Mouse (Mus musculus) retina, postnatal 7 days (tissue): ENCODE measurements at regions not wholly inside any gene's neighbourhood (a gene's known extent, or its start where the extent isn't known, plus 50 kb on each side); places are given as distances from the start of the nearest gene placed in this dataset.

ENCODE experiments used
- DNase-seq: peaks from one replicate; pipeline ENCODE4 v3.0.0-alpha.2; 2012; ENCODE audit warnings: low read depth, low spot score

DNA sequence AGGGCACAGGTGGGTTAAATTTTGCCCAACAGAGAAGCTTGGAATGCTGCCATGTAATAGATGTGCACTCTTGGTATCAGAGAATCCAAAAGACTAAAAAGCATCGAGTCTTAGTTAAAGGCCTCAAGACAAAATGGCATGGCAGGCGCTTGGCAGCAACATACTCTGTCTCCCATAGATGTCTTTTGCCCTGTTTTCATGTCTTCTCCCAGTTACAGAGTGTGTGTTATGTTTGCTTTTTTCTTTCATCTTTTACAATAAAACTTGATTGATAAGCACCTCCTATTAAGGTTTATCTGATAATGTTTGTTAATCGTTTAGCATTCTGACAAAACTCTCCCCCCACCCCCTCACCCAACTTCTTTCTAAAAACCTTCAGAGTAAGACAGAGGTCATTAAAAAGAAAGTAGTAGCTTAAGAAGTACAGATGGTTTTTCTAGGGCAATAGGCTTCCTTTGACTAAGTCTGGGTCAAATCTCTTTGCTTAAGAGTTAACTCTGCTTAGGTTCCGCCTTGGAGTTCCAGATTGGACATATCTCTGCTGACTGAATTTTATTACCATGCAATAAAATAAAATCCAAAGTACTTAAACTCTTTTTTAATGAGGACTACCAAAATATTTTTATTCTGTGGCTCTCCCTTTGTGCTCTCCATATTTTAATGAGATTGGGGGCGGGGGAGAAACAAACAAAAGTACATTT is 252.9 kb upstream of the Zeb2 start:
- DNase-seq, result no peak

DNA sequence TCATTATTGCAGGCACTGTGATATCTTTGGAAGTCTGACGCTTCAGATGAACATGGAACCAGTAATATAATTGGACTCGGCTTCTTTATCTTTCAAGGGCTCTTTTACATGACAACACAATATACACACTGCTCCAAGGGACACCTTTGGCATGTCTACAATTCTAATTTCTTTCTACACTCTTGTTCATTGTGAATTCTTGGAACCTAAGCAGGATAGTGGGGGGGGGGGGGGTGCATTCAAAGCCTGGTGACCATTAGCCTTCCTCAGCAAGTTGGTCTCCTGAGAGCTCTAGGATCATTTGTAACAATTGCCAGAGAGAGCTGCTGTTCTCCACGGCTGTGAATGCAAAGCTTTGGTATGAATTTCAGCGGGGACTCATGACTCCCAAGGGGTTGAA is 252.2 kb upstream of the Zeb2 start:
- no peak for DNase-seq

DNA sequence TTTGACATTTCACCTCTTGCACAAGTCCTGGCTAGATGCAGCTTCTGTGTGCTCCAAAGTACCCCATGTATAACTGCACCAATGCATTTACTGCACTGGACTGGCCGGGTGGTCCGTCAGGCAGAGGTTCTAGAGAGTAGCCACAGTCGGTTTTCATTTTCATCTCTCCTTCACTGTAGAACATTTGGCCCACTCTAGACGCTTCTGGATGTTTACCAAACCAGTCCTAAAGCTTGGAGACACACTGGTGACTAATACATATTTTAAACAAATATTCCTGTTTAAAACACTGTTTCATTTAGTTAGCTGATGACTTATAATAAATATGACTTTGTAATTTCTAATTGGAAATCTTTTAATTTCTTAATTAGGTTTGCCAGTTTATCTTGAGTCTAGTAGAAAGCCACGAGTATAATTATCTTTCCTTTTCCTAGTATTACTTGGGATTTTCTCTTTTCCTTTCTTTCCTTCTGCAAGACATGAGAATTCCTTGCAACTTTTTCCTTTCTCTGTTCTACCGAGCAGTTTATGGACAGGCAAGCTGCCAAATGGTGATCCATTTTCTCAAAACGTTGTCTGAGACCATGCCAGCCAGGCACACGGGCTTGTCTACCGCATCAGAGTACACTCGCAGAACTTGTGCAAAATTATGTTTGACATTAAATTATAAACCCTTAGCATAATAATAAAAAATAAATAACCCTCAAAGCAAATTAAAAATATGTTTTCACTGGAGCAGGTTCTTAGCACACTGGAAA is 250.4 kb upstream of the Zeb2 start:
- no peak for DNase-seq

DNA sequence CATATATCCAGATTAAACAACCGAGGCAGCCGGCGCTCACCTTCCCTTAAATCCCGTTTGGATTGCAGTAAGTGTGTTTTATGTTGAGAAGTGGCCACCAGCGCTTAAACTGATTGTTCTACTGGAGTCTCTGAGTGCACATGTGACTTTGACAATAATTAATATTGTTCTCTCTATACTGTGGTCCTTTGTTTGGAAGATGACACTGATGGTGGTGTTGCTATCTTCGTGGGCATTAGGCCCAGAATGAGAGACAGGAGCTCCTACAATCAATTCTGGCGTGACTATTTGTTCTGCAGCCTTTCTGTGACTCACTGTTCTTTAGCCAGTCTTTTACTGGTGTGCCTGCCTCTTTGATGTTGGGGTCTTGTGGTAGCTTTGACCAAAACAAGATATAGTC is 240.1 kb upstream of the Zeb2 start:
- no peak for DNase-seq

DNA sequence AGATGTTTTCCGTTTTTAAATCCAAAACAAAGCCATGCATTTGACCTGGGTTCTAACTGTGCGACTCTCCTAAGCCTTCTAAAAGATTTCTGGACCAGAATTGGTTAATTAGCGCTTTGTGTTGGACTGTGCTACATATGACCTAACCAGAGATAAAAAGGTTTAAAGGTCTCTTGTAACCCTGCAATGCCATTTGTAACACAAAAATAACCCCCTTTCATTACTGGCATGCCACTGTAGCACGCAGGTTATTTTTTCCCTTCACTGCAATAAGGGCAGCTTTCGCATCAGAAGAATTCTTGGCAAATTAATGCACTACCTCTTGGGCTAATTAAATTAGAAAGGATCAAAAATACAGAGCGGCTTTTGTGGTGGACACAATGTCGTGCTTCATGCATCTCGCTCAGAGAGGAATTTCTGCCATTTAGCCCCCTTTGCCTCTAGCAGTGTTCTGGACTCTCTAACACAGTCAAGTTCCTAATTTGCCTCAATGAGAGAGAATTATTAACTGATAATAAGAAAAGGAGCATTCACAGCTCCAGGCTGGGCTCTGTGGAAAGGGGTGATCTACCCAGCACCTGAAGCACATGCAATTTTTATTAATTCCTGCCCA is 239.5 kb upstream of the Zeb2 start:
- DNase-seq, result no peak

DNA sequence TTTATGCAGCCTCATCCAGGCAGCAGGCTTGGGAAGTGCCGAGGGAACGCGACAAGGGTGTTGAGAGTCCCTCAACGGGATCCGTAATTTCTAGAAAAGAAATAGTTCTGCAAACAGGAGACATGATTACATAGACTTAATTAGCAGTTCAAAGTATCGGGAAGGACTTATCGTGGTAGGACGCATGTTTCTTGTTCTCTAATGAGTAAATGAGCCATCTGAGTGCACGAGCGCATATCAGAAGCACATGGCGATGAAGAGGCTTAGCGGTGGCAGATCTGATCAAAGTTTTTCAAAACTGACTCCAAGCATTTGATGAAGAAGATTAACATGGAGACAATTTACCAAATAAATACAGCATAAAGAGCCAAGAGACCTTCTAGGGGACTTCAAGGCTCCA is 238.8 kb upstream of the Zeb2 start:
- no peak for DNase-seq

DNA sequence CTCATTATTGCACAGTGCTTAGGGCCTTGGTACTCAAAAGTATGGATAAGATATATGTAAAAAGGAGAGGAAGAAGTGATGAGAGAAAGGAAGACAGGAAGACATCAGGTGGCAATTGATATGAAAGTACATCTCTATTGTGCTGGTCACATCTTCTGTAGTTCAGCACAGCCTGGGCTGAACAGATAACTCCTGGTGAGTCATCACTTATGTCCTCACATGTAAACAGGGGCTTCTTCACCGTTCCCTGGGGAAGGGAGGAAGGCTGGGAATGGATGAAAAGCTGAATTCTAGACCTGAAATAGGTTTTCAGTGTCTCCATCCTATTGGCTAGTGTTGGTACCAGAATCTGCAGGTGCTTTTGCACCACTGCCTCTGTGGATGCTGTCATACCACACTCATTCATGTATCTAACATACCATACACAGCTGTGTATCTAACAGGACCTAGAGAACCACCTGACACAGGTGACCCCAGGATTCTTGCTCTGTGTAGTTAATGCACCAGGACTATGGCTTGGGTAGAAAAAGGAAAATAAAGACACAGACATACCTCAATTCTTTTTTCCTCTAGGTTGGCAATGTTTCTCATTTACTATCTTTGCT is 234.4 kb upstream of the Zeb2 start:
- DNase-seq, result no peak

DNA sequence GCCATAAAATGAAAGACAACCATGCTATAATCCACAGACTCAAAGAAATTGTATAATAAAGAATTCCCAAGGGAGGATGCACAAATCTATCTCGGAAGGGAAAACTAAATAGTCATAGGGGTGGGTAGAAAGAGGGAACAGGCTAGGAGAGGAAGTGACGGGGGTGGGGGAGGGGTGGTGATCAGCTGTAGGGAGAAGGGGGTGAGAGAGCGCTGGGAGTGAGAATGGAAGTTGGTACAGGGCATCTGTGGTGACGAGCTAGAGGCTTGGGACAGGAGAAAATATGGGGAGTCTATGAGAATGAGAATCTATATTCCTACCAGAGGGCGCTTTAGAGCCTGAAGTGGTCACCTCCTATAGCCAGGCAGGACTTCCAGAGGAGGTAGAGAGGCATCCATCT is 229.2 kb upstream of the Zeb2 start:
- no peak for DNase-seq

DNA sequence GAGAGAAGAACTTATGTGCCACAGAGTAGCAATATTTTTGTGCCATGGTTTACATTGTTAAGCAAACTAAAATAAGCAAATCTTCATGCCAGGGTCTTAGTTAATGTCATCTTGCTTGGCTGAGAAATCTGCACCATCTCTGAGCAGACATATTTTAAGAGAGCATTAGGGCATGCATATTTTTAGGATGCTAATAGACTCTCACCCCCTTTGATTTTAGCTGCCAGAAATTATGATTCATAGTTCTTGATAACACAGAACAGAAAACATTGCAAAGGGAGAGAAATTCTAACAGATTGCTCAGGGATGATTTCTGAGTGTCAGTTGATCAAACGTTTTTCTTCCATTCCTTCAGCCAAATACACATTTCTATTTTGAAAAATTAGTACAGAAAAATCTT is 222.7 kb upstream of the Zeb2 start:
- no peak for DNase-seq

DNA sequence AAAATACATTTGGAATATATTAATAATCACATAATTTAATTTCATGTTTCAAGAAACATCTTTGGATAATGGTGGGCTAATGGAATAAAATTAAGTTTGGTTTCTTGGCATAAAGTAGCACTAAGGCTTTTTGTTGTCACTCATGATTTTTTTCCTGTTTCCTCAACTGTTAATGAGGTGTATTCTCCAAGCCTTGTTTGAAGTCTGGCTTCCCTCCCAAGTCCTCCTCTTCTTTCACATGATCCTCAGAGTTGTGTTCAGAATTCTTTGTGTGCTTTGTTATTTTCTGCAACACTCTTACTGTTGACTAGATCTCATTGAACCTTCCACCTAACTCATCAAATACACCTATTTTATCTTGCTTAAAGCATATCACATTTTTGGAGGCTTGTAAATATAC is 221.6 kb upstream of the Zeb2 start:
- no peak for DNase-seq

DNA sequence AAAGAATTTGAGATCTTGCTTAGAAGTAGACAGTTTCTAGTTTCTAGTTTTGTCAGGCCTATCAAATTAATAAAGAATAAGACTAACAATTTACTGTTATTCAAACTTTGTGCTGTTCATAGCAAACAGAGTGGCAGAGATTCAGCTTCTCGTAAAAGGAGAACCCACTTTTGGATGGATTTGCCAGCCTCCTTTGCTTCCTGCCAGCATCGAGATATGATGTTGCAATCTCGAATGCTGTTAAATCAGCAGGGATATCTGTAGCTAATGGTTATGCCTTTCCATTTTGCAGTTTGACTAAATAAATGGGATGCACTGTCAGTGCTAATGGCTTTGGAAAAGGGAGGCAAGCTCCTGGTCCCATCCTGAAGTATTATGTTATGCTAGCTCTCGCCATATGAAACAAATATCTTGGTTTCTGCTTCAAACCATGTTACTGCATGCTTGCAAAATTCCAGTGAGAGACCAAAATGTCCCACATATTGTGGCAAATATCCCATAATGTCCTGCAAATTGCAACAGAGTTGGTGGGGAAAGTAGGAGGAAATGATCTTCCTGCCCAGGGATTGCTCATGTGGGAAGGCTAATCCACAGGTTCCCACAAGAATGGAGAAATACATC is 199.9 kb upstream of the Zeb2 start:
- DNase-seq, result no peak

DNA sequence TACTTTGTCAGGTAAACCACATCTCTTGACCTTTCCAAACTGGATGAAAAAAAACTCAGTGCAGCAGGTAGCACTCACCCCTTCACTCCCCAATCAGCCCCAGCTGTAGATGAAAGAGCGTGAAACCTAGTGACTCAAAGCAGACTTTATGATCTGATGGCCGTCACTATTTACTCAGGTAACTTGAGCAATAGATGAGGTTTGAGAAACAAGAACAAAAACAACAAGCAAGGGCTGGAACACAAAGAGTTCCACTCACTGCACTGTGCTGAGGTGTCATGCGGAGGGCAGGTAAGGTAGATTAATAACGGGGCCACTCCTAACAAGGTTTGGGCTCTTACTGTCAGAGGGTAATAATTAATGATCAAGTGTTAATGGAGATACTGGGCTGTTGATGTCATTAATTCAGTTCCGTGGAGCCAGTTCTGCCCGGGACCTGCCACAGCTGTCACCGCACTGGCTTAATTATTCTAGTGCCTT is 170.4 kb upstream of the Zeb2 start:
- no peak for DNase-seq

DNA sequence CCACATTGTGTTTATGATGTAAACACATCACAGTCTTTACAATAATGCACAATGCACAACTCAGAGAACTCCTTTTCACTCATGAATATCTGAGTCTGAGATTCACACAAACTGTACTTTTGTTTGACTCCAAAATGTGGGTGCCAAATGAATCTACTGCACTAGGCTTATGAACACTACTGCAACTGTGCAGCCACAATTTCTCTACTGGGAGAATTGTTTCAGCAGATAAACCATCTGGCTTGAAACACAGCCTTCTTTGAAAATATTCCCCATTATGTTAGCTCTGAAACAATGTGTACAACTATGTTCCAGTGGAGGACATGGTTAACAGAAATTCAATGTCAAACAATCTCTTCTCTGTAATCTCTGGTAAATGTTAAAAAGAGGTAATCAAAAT is 166.6 kb upstream of the Zeb2 start:
- DNase-seq, result no peak

DNA sequence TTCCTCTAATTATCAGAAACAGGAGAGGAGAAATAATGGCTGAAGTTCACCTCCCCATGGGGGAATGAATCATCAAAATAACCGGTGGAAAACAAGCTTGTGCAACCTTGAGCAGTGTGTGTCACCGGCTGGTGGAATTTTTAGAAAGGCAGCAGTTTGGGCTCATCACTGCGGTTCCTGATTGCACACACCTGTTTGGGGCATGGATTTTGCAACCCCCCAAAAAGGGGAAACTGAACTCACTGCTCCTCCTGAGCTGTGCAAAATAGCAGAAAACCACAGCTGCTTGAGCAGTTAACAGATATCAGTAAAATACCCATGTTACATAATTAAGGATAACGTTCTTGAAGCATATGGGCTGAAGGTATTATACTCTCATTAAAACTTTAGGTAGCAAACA is 162.3 kb upstream of the Zeb2 start:
- DNase-seq, result no peak

DNA sequence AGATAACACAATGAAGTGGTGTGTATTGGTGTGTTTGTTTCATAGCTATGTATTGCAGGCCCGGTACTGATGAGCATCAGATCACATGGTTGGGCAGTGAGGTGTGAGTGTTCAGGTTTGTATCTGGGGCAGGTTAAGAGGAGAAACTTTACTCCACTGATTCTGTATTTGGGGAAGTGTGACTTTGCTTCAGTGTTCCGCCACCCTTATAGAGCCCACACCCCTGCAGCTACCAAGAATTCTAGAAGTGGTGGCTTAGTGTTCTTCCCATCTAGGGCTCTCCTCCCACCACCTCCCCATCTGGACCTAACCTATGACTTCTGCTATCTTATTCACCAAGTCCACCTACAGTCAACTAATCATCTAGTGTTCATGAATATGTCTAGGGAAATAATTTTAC is 160.4 kb upstream of the Zeb2 start:
- no peak for DNase-seq

DNA sequence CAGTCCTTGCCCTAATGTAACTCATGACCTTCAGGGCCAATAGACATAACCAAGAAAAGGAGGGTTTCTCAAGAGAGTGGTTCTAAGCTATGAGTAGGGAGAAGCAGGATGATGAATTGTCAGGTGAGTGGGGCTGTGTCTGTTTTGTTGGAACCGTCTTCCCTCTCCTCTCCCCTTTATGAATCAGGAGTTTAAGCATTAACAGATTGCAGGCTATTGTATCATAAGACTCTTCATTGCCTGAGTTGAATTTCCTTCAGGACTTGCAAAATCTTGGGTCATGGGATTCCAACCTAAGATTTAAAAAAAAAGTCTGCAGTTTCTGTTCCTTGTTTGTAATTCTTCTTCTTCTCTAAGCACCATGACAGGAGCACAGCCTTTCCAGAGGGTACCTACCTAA is 159.5 kb upstream of the Zeb2 start:
- no peak for DNase-seq

DNA sequence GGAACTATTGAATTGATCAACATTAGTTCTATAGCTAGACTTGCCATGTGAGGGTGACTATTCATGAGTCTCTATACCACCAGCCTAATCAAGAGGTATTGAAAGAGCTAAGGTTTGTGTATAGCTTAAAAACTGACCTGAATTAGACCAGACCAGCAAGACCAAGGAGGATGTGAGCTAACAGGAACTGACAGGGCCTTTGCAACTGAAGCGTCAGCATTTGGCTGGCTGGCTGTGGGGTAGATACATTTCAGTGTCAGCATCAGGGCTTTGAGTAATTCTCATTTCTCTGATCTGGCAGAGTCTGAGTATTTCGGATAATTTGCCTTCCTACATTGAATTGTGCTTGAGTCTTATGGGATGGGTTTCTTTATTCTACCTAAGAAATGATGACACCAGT is 152.8 kb upstream of the Zeb2 start:
- no peak for DNase-seq

DNA sequence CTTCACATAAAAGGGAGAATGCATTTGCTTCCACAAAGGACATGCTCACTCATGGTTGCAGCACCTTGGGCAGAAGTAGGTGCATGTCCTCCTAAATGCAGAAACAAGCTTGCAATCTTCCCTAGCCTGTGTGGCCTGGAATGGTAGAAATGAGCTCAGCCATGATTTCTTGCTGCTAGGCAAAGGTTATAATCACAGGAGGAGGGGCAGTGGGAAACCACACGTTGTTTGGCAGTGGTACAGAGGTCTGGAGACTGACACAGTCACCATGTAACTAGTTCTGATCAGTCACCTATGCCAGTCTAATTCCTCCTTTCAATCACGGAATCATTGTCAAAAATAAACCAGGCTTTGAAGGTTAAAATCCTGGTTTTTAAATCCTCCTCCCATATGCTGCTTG is 148.6 kb upstream of the Zeb2 start:
- DNase-seq, result no peak

DNA sequence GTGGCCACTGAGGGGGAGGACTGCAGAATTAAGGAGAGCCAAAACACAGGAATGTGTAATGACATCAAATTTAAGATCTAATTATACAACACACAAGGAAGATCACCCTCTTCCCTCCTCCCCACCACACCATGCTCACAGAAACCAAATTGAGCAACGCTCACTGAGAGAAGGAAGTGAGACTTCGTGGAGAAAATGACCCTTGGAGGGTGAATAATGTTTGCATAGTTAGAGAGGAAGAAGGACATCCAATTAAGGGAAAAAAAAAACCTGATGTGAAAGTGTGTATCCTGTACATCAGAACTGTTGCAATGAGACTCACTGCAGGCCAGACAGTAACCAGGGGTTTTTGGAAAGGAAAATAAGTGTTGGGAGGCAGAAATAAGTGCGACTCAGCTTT is 144.8 kb upstream of the Zeb2 start:
- no peak for DNase-seq

DNA sequence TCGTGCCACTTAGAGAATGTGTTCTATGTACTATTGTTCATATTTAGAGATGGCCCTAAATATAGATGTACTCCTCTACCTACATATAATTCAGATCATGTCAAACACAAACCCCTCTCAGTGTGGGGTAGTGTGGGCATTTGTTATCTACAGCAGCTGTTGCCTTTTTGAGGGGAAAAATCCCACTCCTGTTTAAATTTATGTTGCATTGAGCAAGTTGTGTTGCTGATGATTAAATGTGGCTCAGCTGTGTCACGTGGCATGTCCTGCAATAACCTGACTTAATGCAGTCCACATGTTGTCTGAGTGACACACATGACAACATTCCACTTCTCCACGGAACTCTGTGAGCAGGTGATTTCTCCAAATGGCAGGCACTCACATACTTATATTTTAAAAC is 141.7 kb upstream of the Zeb2 start:
- no peak for DNase-seq

DNA sequence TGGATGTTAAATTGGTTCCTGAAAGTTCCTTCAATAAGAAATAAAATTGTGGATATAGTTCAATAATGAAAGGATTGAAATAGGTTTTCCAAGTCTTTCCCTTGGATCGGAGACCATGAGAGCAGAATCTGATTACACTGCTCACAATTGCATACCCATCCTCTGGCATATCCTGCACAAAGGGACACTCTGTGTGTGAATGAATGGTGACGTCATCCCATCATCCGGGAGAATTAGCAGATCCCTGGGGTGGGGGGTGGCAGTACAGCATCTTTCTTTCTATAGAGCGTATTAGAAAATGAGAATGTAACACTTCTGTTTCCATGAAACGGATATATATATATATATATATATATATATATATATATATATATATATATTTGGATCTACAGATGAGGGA is 139.2 kb upstream of the Zeb2 start:
- DNase-seq, result no peak

DNA sequence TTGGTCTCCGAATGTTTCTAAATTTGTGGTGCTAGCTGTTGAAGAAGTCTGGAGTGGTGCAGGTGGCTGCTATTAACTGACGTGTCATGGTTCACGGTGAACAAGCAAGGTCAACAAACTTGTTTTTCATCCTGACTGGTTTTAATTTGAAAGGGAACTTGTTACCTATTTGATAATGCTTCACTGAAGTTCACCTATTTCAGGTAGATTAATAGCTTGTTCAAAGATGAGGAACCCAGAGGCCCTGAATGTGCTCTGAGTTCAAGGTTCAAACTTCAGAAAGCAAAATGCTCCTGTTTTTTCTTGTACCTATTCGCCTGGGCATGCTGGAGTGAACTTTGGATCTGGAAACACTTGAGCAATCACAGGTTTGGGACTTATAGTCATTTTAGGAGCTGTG is 136.7 kb upstream of the Zeb2 start:
- no peak for DNase-seq
